Mouse (Mus musculus): ENCODE measurements around the gene Gm4763.

GRCm38 (mm10) chr7:24751610-24752009, 24.9 kb upstream of the Gm4763 start:
- no peak for TF ChIP-seq CTCF (IDR thresholded peaks at IDR 0.05; ENCODE audit: extremely low read depth, insufficient read depth, low read length)
- TF ChIP-seq POLR2A (IDR thresholded peaks at IDR 0.05; ENCODE audit: extremely low read depth, insufficient read depth, low read length), result no peak

All from cortical plate, adult 2 months (tissue).